Mouse (Mus musculus): Measurements from ENCODE around the gene Enho. TPM values are rescaled to one million over a fixed set of nuclear protein-coding genes. Genes with fewer than 3 reads are reported as not detected.

Gene Enho
- polyA plus RNA-seq (2015; fragmentation: Nextera tagmentation; extraction: Ambion mirVana) = 2.7 and 4.0 TPM in 2 replicates

GRCm38 (mm10) chr4:41639913-41640507 is at the start of gene Enho:
TSS of gene Enho (minus strand) at chr4:41640324.

Other genes with a start within 250 kb of the Enho start
- 7.3 and 8.0 TPM in 2 replicates for gene Kif24, start 175.4 kb downstream of the Enho start, polyA plus RNA-seq (2015; fragmentation: Nextera tagmentation; extraction: Ambion mirVana)
- 19.3 and 21.3 TPM in 2 replicates for gene Nudt2, start 175.2 kb downstream of the Enho start, polyA plus RNA-seq (2015; fragmentation: Nextera tagmentation; extraction: Ambion mirVana)
- 3.0 and 4.0 TPM in 2 replicates for gene AI464131, start 137.2 kb downstream of the Enho start, polyA plus RNA-seq (2015; fragmentation: Nextera tagmentation; extraction: Ambion mirVana)
- not detected in 2 replicates for gene 1110017D15Rik, start 123.0 kb downstream of the Enho start, polyA plus RNA-seq (2015; fragmentation: Nextera tagmentation; extraction: Ambion mirVana)
- 1.5 and 2.3 TPM in 2 replicates for gene Fam219a, start 70.8 kb downstream of the Enho start, polyA plus RNA-seq (2015; fragmentation: Nextera tagmentation; extraction: Ambion mirVana)
- gene Dnaic1, start 70.5 kb downstream of the Enho start, polyA plus RNA-seq (2015; fragmentation: Nextera tagmentation; extraction: Ambion mirVana) = 0.33 and 0.38 TPM in 2 replicates
- gene Cntfr, start 56.8 kb upstream of the Enho start, polyA plus RNA-seq (2015; fragmentation: Nextera tagmentation; extraction: Ambion mirVana) = 0.71 and 1.9 TPM in 2 replicates
- gene Il11ra1, start 59.7 kb upstream of the Enho start, polyA plus RNA-seq (2015; fragmentation: Nextera tagmentation; extraction: Ambion mirVana) = 39.2 and 51.4 TPM in 2 replicates
- 41.9 and 43.9 TPM in 2 replicates for gene Rpp25l, start 73.2 kb upstream of the Enho start, polyA plus RNA-seq (2015; fragmentation: Nextera tagmentation; extraction: Ambion mirVana)
- 88.2 and 93.0 TPM in 2 replicates for gene Dctn3, start 82.8 kb upstream of the Enho start, polyA plus RNA-seq (2015; fragmentation: Nextera tagmentation; extraction: Ambion mirVana)
- gene Arid3c, start 90.8 kb upstream of the Enho start, polyA plus RNA-seq (2015; fragmentation: Nextera tagmentation; extraction: Ambion mirVana) = not detected in 2 replicates
- gene Galt, start 114.9 kb upstream of the Enho start, polyA plus RNA-seq (2015; fragmentation: Nextera tagmentation; extraction: Ambion mirVana) = 15.4 and 20.5 TPM in 2 replicates
- 17.1 and 23.5 TPM in 2 replicates for gene Sigmar1, start 115.8 kb upstream of the Enho start, polyA plus RNA-seq (2015; fragmentation: Nextera tagmentation; extraction: Ambion mirVana)
- 9.2 and 12.7 TPM in 2 replicates for gene Ccl27a, start 133.9 kb upstream of the Enho start, polyA plus RNA-seq (2015; fragmentation: Nextera tagmentation; extraction: Ambion mirVana)